Mouse (Mus musculus) liver, embryonic 16.5 days (tissue): ENCODE results near the gene Pacs2. TPM values are rescaled to one million over a fixed set of nuclear protein-coding genes. Genes with fewer than 3 reads are reported as not detected.

Source experiments
- ATAC-seq: fragments of 200-750 bp; cut with Nextera tagmentation; 2 replicates; pipeline ENCODE4 v1.8.0; 2017; ENCODE audit warnings: low read depth, mild to moderate bottlenecking, moderate number of reproducible peaks, moderate library complexity
- H3K27ac ChIP-seq: fragments of 300-500 bp; sonication (generic); 2 replicates; pipeline ENCODE4 v1.5.1; 2014; ENCODE audit warnings: mild to moderate bottlenecking, low read length
- H3K27me3 ChIP-seq: fragments of 300-500 bp; sonication (generic); 2 replicates; pipeline ENCODE4 v1.6.1; 2014; ENCODE audit warnings: low read depth, low read length, mixed read lengths; ENCODE audit not compliant: control insufficient read depth, insufficient read depth
- H3K36me3 ChIP-seq: fragments of 300-500 bp; sonication (generic); 2 replicates; pipeline ENCODE4 v1.6.1; 2014; ENCODE audit warnings: mild to moderate bottlenecking; ENCODE audit not compliant: control insufficient read depth, insufficient read depth
- H3K4me1 ChIP-seq: fragments of 300-500 bp; sonication (generic); 2 replicates; pipeline ENCODE4 v1.6.1; 2014; ENCODE audit warnings: low read depth, low read length, mixed read lengths; ENCODE audit not compliant: control insufficient read depth
- H3K4me2 ChIP-seq: fragments of 300-500 bp; sonication (generic); 2 replicates; pipeline ENCODE4 v1.6.1; 2014; ENCODE audit warnings: low read depth, low read length, mixed read lengths
- H3K4me3 ChIP-seq: fragments of 300-500 bp; sonication (generic); 2 replicates; pipeline ENCODE4 v1.5.1; 2014; ENCODE audit warnings: low read depth, mild to moderate bottlenecking, low read length
- H3K9ac ChIP-seq: fragments of 300-500 bp; sonication (generic); 2 replicates; pipeline ENCODE4 v1.6.1; 2014; ENCODE audit warnings: low read depth, low read length
- H3K9me3 ChIP-seq: fragments of 300-500 bp; sonication (generic); replicated peaks from 2 replicates; pipeline ENCODE4 v1.6.1; 2016; ENCODE audit warnings: low read length; ENCODE audit not compliant: control insufficient read depth
- WGBS: fragments of 180-500 bp; shearing (Covaris S2); extraction: QIAGEN DNeasy Blood & Tissue Kit; methylation state at CpG from one replicate; pipeline ENCODE4 v1.1.7; 2014; ENCODE audit not compliant: insufficient replicate concordance; 5-methylcytosine and 5-hydroxymethylcytosine counted together
- polyA plus RNA-seq: library from polyadenylated mRNA; unstranded; fragments of >200 nt; fragmentation: Nextera tagmentation; extraction: Ambion mirVana; gene quantifications from 2 replicates; pipeline ENCODE4 v1.2.1, GENCODE M21; 2015

Pacs2 gene
- polyA plus RNA-seq, 1 experiment from 2014 or later = 5.8 TPM

DNA sequence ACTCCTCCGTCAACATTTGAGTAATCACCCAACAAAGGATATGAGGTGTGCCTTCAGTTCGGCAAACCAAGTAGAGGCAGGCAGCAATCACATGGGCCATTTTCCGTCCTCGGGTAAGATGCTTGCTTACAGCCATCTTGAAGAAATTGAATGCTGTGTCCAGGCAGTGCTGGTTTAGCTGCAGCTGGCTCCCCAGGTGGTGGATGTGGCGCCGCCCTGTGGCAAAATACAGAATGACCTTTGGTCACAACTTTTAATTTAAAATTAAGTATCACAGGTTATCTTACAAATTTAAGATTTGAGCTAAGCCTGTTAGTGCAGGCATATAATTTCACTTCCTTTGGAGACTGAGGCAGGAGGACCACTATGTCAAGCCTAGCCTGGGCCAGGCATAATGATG lies 26.4 kb upstream of the Pacs2 start:
- 68% methylated on average over 6 of the region's 6 CpGs for WGBS

DNA sequence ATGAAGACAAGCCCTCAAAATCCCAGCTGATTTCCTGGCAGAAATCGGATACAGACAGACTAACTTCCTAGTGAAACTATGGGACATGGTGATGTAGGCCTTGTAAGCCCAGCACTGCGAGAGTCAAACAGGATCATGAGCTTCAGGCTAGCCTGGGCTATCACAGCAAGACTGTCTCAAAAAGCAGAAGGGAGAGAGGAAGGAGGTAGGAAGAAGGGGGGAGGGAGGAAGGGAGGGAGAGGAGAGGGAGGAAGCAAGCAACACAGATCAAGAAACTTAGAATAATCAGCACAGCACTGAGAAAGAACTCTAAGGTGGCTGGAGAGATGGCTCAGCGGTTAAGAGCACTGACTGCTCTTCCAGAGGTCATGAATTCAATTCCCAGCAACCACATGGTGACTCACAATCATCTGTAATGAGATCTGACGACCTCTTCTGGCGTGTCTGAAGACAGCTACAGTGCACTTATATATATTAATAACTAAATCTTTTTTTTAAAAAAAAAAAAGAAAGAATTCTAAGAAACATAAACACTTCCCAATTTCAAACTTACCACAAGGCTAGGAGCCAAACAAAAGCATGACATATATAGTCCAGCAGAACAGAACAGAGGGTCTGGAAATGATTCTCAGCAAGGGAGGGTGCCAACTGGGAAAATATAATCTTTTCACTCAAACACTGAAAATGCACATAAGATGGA lies 23.5 kb upstream of the Pacs2 start:
- H3K36me3 ChIP-seq = peaks cover 28% of the 10 kb centered on the region
- H3K9me3 ChIP-seq = no peaks in the 10 kb centered on the region
- WGBS = 67% methylated on average over 5 of the region's 5 CpGs
- H3K27me3 ChIP-seq = no peaks in the 10 kb centered on the region
- no peak overlapping the region for H3K9ac ChIP-seq
- H3K27ac ChIP-seq = no peak overlapping the region
- no peak for ATAC-seq
- H3K4me2 ChIP-seq = no peak overlapping the region
- H3K4me3 ChIP-seq = no peak overlapping the region
- peaks cover 6% of the 10 kb centered on the region for H3K4me1 ChIP-seq

More for the DNA sequence above, 26.4 kb upstream of the Pacs2 start:
- Histone ChIP-seq H3K9me3 (no peaks in the 10 kb centered on the region), H3K4me3 (no peak overlapping the region), H3K9ac (no peak overlapping the region), H3K4me1 (peaks cover 2% of the 10 kb centered on the region), H3K4me2 (no peak overlapping the region), H3K27me3 (no peaks in the 10 kb centered on the region), H3K27ac (no peak overlapping the region), H3K36me3 (peaks cover 34% of the 10 kb centered on the region)
- no peak for ATAC-seq

DNA sequence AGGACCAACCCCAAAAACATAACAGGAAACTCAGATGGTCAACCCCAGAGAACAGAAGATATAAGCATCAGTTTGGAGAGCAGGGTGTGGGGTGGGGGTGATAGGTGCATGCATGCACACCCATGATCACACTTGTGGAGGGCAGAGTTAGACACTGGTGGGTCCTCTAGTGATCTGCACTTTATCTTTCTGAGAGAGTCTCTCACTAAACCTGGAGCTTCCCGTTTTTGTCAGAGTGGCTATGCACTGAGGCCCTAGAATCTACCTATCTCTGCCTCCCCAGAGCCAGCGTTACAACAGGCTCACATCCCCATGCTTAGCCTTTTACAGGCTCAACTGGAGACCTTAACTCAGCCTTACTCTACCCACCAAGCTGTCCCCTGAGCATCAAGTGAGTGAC lies 22.9 kb upstream of the Pacs2 start:
- 18% methylated on average over 2 of the region's 2 CpGs for WGBS
- peaks cover 24% of the 10 kb centered on the region for H3K36me3 ChIP-seq
- H3K9ac ChIP-seq = no peak overlapping the region
- H3K27ac ChIP-seq = no peak overlapping the region
- no peak overlapping the region for H3K4me3 ChIP-seq
- no peaks in the 10 kb centered on the region for H3K9me3 ChIP-seq
- H3K4me2 ChIP-seq = no peak overlapping the region
- no peaks in the 10 kb centered on the region for H3K27me3 ChIP-seq
- H3K4me1 ChIP-seq = peaks cover 6% of the 10 kb centered on the region
- no peak for ATAC-seq

GRCm38 (mm10) chr12:112994153-112994552 lies 20.2 kb upstream of the Pacs2 start:
- peaks cover 8% of the 10 kb centered on the region; the same call in 1 of the 2 replicates for H3K36me3 ChIP-seq
- no peak for ATAC-seq
- no peak overlapping the region for H3K9ac ChIP-seq
- H3K4me2 ChIP-seq = no peak overlapping the region
- no peak overlapping the region for H3K27ac ChIP-seq
- no peaks in the 10 kb centered on the region for H3K9me3 ChIP-seq
- no peaks in the 10 kb centered on the region for H3K27me3 ChIP-seq
- no peak overlapping the region for H3K4me3 ChIP-seq
- WGBS = 36% methylated on average over 4 of the region's 4 CpGs
- H3K4me1 ChIP-seq = peaks cover 19% of the 10 kb centered on the region

GRCm38 (mm10) chr12:112999569-113000293 lies 14.6 kb upstream of the Pacs2 start:
- WGBS = under 1% methylated on average over 56 of the region's 56 CpGs
- H3K4me3 ChIP-seq = peak overlapping the region; percentile 91
- H3K27me3 ChIP-seq = no peaks in the 10 kb centered on the region
- peak overlapping the region; percentile 73 for H3K4me2 ChIP-seq
- peak overlapping the region; percentile 95 for H3K9ac ChIP-seq
- H3K4me1 ChIP-seq = peaks cover 25% of the 10 kb centered on the region
- H3K36me3 ChIP-seq = no peaks in the 10 kb centered on the region; the same call in 1 of the 2 replicates
- H3K27ac ChIP-seq = peak overlapping the region; percentile 98
- no peaks in the 10 kb centered on the region for H3K9me3 ChIP-seq
- ATAC-seq = peak; percentile 1; the same call in 1 of the 2 replicates

GRCm38 (mm10) chr12:113000294-113001132 lies 13.8 kb upstream of the Pacs2 start, which contains the start of gene Brf1:
Brf1 (minus strand) TSS chr12:113000704.
- peak within 1 kb of the TSS; percentile 91 for H3K4me3 ChIP-seq
- H3K4me2 ChIP-seq = peak within 1 kb of the TSS; percentile 82
- peak within 1 kb of the TSS; percentile 95 for H3K9ac ChIP-seq
- peak; percentile 94 for ATAC-seq
- H3K36me3 ChIP-seq = no peaks in the 10 kb centered on the region; the same call in 1 of the 2 replicates
- H3K27ac ChIP-seq = peak within 1 kb of the TSS; percentile 98
- under 1% methylated on average over 95 of the region's 96 CpGs for WGBS
- H3K27me3 ChIP-seq = no peaks in the 10 kb centered on the region
- H3K4me1 ChIP-seq = peaks cover 25% of the 10 kb centered on the region
- H3K9me3 ChIP-seq = no peaks in the 10 kb centered on the region

DNA sequence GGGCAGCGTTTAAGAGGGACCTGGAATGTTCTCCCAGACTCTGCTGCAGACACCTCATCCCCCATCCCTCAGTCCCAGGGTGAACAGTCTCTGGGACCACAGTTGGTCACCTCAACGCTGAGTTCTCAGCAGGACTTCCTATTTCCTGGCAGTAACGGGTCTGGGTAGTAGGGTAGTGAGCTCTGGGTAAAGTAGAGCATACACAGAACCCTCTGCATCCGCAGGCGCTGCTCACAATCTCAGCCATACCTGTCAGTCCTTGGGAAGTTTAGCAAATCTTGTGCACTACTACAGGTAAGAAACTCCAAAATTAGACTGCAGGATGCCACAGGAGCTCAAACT lies 13.2 kb upstream of the Pacs2 start:
- Histone ChIP-seq H3K9me3 (no peaks in the 10 kb centered on the region), H3K4me1 (peaks cover 25% of the 10 kb centered on the region), H3K4me2 (peak overlapping the region; percentile 82), H3K27ac (peak overlapping the region; percentile 98), H3K27me3 (no peaks in the 10 kb centered on the region), H3K4me3 (peak overlapping the region; percentile 91), H3K36me3 (no peaks in the 10 kb centered on the region; the same call in 1 of the 2 replicates), H3K9ac (peak overlapping the region; percentile 81)
- 3% methylated on average over 5 of the region's 5 CpGs for WGBS
- ATAC-seq = peak; percentile 1; the same call in 1 of the 2 replicates

DNA sequence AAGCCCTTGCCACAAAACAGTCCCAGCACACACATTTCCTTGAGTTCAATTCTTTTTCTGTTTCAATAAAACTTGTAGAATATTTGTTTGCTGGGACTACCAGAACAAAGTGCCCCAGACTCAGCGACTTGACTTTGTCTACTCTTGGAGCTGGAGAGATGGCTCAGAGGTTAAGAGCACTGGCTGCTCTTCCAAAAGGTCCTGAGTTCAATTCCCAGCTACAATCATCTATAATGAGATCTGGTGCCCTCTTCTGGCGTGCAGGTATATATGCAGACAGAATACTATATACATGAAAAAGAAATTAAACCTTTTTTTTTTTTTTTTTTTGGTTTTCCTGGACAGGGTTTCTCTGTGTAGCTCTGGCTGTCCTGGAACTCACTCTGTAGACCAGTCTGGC lies 11.6 kb upstream of the Pacs2 start:
- ATAC-seq = no peak
- Histone ChIP-seq H3K9me3 (no peaks in the 10 kb centered on the region), H3K9ac (no peak overlapping the region), H3K36me3 (no peaks in the 10 kb centered on the region), H3K4me3 (no peak overlapping the region), H3K27me3 (no peaks in the 10 kb centered on the region), H3K4me1 (peaks cover 25% of the 10 kb centered on the region), H3K27ac (no peak overlapping the region), H3K4me2 (no peak overlapping the region)
- 21% methylated on average over 2 of the region's 2 CpGs for WGBS
